Mouse (Mus musculus): ENCODE measurements around the gene Bahcc1.
A peak's percentile ranks its signal among the peaks of the same experiment; 100 is the strongest.

Gene Bahcc1

DNA sequence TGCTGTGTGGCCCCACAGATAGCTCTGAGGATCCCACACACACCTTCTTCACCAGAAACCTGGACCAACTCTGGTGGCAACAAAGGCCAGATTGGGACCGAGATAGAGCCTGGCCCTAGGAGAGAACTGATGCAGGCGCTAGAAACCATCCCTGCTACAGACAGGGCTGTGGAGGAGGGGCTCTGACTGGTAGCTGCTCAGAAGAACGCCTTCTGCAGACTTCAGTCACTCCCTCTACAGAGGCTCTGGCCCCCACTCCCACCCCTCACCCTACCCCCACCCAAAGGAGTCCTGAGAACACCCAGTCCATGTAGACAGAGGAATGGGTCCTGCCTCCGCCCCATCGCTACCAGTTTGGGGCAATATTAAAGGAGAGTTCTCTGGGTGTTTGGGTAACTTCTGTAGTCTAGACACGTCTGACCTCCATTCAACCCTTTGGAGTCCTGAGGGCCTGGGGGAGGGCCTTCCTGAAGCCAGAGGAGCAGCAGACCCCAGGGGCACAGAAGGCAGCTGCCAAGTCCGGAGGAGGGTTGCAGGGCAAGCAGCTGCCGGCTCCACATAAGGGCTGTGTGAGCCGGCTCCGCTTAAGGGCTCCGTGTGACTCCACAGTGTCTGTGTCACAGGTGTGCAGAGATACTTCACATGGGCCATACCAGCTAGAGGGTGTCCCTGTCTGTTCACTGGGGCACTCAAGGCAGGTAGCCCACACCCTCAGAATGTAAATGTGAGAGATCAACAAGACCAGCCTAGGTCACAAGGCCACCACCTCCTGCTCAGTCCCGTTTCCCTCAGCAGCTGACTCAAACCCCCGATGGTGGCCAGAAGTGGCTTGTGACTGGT is 63.8 kb downstream of the Bahcc1 start:
- DNase-seq (ENCODE audit: low spot score in 2 of 2): no peak

DNA sequence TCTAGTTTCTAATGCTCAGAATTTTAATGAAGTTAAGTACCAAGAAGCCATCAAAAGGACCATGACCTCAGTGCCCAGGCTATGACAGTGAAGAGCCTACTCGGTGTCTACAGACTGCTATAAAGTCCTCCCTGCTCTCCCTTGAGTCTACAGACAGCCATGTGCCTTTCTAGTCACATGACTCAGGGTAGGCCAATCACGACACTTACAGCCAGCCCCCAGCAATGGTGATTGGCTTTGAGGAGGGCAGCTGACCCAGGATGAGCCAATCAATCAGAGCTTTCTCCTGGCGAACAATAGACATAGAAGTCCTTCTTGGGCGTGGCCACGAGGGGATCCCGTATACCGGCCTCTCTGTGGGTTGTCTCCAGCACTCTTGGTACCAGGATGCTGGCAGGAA is 65.0 kb downstream of the Bahcc1 start:
- DNase-seq (ENCODE audit: low spot score in 2 of 2): no peak

DNA sequence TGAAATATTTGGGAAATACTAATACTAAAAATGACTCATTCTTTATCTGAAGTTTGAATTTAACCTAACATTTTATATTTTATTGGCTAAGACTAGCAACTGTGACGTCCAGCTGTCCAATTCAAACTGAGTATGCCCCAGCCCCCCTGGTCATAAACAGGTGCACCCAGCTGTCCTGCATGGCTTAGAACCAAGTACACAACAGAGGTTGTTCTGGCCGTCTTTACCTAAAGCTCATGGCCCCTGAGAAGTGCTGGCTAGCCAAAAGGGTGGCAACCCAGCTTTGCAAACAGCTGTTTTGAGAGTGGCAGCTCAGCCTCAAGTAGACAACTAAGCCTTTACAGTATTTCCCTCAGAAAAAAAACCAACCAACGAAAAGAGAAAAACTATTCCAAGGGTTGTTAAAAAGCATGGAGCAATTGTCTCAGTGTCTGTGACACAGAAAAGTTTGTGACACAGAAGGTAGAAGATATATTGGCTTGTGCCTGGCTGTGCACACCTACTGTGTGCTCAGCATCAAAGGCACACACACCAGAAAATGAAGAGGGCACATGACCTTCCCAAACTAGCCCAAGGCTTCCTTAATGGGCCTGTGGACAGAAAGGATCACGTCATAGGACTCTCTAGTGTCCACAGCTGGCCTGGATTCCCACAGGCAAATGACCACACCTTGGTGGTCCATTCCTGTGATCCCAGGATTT is 65.8 kb downstream of the Bahcc1 start:
- no peak for DNase-seq (ENCODE audit: low spot score in 2 of 2)

DNA sequence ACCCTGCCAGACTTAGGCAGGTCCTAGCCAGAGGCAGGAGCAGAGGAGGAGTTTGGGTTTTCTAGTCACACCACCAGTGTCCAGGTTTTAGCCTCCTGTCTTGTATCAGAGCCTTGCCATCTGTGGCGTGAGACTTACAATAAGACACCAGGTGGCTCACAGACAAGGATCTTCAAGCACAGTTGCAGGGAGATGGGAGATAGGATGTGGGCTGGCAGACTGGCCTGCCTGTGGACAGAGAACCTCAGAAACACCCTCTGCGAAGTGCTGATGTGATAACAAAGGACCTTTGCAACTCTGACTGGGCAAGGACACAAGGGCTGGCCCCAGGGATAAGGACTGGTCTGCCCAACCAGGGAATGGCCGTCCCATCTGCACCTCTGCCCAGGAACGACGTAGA is 66.7 kb downstream of the Bahcc1 start:
- no peak for DNase-seq (ENCODE audit: low spot score in 2 of 2)

DNA sequence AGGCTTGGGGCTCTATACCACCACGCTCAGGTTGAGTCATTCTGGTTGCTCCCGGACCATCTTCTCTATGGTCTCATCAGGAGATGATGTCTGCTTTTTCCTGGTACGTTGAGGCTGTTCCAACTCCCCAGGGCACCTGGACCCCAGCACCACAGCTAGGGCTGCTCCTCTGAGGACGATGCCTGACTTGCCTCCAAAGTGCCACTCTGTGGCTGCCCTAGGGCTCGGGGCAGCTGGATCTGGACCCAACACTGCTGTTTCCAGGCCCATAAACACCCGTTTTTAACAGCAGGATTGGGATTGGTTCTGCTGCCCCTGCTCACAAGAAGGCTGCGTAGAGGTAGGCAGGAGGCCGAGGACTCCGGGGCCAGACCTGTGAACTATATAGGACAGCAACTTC is 70.4 kb downstream of the Bahcc1 start:
- DNase-seq (ENCODE audit: low spot score in 2 of 2): no peak

DNA sequence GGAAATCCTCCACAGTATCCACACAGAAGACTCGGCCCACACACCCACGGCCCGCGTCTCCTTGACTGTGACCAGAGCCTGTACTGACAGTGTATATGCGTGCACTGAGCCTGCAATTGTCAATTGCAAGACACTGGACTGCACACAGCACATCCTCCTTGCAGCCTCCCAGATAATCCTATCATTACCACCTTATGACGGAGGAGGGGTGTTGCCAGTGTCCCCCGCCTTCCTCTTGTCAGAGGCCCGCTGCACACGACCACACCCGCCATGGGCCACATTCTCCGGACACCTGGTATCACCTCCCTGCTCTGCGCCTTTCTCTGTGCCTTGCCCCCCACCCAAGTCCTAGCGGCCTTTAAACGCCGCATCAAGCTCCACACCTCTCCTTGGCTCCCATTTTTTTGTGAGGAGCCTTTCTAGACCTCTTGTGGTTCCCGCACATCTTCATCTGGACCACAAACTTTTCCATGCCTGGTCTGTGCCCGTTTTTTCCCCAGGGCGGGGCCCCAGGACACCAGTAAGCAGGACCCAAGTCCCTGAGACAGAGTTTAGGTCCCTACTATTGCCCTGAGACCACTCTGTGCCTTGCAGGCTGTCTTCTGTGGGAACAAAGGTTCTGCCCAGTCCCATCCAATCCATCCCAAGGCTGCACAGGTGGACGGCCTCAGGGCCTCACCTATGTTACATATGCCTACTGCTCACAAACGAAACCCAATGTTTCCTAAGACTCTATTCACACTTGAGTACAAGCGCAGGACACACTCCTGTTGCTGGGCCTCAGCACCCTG is 71.0 kb downstream of the Bahcc1 start:
- DNase-seq (ENCODE audit: low spot score in 2 of 2): no peak

DNA sequence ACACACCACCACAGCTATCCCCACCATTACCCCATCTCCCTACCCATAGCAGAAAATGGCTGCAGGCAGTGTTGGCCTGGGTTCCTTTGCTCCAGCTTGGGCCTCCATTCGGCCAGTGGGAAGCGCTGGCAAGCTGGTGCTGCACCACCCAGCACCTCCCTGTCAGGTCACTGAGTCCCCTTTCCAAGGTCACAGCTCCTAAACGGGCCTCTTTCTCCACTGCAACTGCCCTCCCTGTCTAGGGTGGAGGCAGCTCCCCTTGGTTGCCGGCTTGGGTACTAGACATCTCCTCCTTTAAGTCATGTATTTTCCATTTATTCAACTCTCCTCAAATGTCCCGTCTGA is 71.6 kb downstream of the Bahcc1 start:
- DNase-seq (ENCODE audit: low spot score in 2 of 2): no peak

DNA sequence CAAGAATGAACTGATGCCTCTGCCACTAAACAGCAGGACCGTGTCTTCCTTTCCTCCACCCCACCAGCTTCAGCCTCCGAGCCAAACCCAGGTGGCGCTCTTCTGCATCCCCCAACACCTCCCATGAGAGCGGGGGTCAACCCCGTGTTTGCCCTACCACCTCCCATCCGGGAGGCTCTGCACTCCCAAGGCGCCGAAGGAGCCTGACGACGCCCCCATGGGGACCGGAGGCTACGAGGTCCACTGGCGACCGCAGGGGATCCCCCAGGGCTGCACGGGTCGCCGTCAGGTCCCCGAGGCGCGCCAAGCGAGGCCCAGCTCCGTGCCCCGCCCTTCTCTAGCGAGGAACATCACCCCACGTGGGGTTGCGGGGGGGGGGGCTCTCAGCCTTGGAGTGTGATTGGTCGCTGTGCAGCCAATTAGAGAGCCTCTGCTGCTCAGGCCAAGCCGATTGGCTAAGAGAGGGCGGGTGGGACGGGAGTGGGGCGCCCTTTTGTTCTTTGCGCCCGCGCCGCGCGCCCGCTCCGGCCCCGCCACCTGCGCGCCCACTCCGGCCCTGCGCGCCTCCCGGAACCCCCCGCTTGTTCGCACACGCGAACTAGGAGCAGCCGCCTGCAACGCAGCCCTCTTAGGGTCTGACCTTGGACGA is 72.3 kb downstream of the Bahcc1 start:
- DNase-seq (ENCODE audit: low spot score in 2 of 2): peak; percentile 59 to 81

DNA sequence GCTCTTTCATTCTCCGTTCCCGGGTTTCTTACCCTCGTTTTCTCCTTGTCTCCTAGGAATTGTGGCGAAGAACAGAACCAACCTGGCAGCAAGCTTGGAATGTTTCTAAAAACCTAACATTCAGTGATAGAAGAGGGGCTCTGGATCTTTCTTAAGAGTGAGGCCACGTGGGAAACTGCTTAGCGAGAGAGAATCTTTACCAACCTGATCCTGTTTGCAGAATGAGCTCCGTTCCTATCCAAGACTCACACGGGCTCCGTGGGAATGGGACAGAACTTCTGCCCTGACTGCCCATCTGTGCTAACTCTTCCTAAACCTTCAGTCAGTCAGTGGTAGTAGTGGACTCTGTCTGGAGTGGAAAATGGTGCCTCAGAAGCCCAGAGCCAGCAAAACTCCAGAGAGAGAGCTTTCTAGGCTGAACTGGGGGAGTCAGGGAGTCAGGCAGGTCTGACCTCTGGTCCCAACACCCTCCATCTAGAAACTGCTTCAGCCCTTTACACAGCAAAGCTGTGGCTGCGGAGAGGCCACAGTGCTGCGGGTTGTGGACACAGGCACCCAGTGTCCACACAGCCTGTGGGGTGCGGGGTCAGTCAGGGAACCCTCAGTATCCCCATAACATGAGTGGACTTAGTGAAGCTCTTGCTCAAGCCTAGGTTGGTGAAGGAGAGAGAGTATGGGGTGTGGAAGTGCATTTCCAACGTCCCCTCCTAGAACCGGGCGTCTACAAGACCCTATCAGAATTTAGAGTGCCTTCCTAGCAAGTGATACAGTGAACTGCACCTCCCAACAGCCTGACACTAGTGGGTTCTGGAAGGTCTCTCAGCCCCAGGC is 73.0 kb downstream of the Bahcc1 start:
- no peak for DNase-seq (ENCODE audit: low spot score in 2 of 2)

DNA sequence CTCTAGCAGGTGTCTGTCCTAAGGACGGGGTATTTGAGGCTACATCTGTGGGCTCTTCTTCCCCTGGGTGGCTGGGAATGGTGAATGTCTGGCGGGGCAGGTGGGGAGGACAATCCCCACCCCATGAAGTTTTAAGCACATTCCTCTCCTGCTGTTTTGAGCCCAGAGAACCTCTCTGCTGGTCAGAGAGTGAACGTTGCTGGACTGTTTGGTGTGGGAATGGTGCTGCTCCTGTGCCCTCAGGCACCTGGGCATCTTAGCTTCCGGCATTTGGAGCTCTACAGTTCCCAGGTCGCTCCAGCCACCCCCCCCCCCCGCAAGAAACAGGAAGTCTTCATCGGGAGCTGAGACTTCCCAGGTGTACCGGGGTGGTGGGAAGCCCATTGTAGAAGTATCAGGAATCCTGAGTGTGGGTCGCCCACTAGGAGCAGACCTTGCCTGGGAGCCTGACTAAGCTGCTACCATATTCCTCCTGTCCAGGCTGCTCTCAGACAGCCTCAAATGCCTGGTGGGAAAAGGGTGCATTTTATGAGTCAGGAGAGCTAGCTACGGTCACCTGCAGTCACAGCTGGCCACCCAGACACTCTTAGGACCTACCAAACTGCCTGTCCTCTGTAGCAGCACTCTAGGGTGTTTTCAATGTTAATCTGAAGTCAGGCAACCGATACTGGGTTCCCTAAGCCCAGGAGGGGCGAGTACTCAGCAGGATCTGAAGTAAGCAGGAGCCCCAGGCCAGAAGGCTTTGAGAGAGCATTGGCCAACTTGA is 73.8 kb downstream of the Bahcc1 start:
- no peak for DNase-seq (ENCODE audit: low spot score in 2 of 2)

DNA sequence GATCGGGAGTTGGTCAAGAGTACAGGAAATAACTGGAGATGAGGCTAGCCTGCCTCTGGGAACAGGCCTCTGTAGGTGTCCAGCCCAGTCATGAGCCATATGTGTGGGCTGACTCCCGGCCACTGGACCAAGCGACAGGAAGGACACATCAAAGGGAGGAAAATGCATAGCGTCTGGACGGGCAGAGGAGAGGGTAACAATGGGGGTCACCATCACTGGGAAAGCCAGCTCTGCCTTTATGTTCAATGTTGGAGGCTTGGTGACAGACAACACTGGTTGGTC is 74.3 kb downstream of the Bahcc1 start:
- DNase-seq (ENCODE audit: low spot score in 2 of 2): no peak

DNA sequence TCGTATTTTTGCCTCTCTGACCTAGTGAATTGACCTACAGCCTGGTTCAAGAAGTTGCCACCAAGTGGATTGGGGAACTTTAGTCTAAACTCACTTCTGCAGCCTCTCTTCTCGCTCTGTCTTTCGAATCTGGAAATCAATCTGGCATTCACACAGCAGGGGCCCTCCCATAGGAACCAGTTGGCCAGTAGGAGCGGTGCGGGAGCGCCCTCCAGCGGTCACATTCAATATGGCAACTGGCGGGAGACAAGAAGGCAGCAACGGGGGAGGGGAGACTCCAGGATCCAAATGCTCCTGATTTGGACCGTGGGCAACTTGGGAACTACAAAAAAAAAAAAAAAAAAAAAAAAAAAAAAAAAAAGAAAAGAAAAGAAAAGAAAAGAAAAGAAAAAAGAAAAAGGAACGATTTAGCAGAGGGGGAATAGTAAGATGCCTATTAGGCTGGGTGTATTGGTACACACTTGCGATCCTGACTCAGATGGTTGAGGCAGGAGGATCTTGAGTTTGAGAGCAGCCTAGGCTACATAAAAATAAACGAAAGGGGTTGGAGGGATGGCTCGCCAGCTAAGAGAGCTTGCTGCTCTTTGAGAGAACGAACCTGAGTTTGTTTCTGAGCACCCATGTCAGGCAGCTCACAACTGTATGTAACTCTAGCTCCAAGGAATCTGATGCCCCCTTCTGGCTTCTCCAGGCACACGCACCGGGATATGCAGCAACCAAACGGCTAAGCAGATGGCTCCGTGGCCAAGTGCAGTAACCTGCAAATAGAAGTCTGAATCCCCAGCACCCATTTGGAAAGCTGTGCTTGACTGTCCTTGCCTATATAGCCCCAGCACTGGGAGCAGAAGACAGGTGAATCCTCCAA is 75.1 kb downstream of the Bahcc1 start:
- DNase-seq (ENCODE audit: low spot score in 2 of 2): peak; percentile 92 to 95

DNA sequence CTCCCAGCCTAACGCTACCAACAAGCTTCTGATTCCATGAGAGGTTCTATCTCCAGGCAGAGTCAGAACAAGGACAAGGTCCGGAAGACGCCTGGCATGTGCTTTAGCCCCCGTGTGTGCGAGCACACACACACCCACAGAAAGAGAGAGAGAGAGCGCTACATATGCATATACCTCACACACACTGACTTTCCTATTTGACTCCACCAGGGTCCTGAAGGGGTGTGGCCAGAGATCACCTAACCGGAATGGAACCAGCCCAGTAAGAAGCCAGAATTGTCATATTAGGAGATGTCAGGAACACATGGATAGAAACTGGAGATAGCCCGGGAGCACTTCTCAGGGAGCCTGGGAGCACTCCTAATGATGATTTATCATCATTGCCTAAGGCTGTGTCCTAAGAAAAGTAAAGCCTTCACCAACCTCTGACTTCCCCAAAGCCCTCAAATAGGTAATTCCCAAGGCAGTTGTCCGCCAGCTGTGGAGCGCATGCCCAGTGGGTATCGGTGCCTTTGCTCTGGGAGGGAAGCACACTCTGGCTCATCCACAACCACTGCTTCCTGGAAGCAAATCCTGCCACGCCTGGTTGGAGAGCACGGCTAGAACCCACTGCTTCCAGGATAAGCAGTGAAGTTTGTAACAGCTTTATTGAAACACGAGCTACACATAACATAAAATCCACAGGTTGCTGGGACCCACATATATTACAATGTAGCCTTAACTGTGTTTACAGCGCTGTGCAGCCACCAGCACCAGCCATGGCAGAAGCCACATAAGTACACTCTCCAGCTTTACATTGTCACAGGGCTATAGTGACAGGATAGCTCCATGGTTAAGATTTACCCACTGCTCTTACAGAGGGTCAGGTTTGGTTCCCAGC is 75.9 kb downstream of the Bahcc1 start:
- peak in 1 of 2 experiments; percentile 0 for DNase-seq (ENCODE audit: low spot score in 2 of 2)

DNA sequence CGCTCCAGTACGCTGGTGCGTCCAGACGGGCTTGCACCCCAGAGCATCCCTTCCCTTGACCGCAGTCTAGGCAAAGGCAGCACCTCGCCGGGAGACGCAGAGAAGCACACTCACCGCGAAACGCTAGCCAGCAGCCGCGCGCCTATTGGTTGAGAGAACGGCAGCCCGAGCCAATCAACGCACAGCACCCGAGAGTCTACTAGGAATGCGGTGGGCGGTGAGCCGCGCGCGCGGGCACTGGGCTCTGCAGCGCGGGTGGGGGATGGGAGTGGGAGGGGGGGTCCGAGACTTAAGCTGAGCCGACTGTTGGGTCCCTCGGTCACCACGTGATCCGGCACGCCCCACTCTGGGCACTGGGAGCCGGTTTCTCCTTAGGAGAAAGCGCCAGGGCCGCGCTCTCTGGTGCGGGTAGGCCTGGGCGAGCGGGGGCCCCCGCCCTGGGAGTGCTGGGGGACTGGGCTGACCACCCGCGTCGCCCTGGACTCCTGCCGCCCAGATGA is 78.1 kb downstream of the Bahcc1 start:
- DNase-seq (ENCODE audit: low spot score in 2 of 2): peak; percentile 71 to 87

DNA sequence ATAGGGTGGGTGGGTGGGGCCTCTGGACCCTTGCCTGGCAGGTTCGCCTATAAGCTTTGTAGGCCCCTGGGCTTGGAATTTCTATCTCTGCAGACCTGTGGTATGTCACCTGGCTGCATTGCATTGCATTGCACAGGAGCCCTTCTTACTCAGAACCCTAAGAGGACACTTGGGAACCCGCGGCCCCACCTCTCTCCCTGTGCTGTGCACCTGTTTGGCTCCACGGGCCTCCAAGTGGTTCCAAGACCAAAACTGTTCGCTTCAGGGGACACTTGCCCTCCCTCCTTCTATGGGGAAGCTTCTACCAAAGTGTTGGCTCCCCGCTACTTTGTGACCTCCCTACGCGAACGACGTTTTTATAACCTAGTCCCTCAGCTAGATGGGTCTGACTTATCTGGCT is 78.8 kb downstream of the Bahcc1 start:
- DNase-seq (ENCODE audit: low spot score in 2 of 2): peak in 1 of 2 experiments; percentile 2

DNA sequence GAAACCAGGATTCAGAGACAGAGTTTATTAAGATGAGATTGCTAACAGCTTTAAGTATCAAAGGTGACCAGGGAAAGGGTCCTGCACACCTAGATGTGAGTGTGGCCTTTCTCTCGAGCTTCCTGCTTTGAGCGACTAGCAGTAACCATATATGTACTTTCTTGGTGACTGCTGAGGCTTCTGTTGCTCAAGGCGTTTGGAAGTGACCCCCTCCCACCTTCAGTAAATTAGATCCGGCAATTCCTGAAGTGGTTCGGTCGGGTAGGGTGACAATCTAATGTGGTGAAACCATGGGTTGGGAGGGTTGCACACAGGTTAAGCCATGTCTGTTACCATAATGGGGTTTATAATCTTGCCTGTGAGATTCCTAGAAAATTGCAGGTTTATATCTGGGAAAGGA is 79.3 kb downstream of the Bahcc1 start:
- no peak for DNase-seq (ENCODE audit: low spot score in 2 of 2)

DNA sequence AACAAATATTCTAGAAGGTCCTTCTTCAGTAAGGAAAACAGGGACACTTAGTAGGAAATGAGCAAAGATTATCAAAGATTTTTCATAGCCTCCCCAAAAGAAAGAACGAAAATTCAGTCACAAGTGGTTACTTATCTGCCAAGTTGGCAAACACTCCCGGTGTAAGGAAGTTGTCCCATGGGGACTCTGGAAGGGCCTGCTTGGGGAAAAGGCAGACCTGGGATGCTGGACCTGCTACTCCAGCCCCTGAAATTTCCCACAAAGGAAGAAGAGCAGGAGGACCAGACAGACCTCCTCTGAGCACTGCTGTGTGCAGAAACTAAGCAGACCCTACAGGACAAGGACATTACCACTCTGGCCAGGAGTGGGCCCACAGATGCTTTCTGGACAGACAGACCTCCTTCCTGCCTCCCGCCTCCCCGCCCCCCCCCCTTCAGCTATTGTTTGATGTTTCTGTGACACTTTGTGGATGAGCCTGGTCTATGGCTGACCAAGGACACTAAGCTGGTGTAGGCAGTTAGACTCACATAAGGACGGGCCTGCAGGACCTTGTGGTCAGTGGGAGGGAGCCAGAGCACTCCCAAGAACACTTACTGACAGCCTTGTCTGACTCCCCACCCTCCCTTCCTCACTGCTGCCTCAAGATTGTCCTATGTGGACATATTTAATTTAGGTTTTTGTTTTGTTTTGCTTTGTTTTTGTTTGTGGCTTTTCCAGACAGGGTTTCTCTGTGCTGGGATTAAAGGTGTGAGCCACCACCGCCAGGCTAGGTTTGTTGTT is 81.3 kb downstream of the Bahcc1 start:
- no peak for DNase-seq (ENCODE audit: low spot score in 2 of 2)

Data from urinary bladder, postnatal 36 days (tissue).